Mouse (Mus musculus): ENCODE data around the gene Kcnj10. TPM values are rescaled to one million over a fixed set of nuclear protein-coding genes. Genes with fewer than 3 reads are reported as not detected.

Gene Kcnj10
- polyA plus RNA-seq, 1 experiment from 2014 or later = 3.5 TPM

- WGBS = 2% methylated on average over 62 of the region's 62 CpGs
- peak overlapping the region; percentile 62 for H3K9ac ChIP-seq (ENCODE audit: low read depth, low read length)
- H3K4me3 ChIP-seq (ENCODE audit: low read length) = peak overlapping the region; percentile 51
- peaks cover 23% of the 10 kb centered on the region for H3K4me1 ChIP-seq (ENCODE audit: control insufficient read depth, insufficient read depth, low read depth, low read length)
- no peaks in the 10 kb centered on the region for H3K27me3 ChIP-seq (replicated peaks; ENCODE audit: control insufficient read depth, insufficient read depth, low read length)
- peak overlapping the region; percentile 4 for H3K27ac ChIP-seq (ENCODE audit: low read depth, low read length)
- peaks cover 2% of the 10 kb centered on the region; the same call in 1 of the 2 replicates for H3K36me3 ChIP-seq (ENCODE audit: control insufficient read depth, insufficient read depth, low read length)
- ATAC-seq = no peak
- no peaks in the 10 kb centered on the region for H3K9me3 ChIP-seq (ENCODE audit: control insufficient read depth, low read length)
- H3K4me2 ChIP-seq (ENCODE audit: low read length) = peak overlapping the region; percentile 98
These were observed 35.9 kb downstream of the Kcnj10 start for GRCm38 (mm10) chr1:172376758-172377458.

- Histone ChIP-seq H3K36me3 (ENCODE audit: control insufficient read depth, insufficient read depth, low read length) (peaks cover 2% of the 10 kb centered on the region; the same call in 1 of the 2 replicates), H3K27me3 (replicated peaks; ENCODE audit: control insufficient read depth, insufficient read depth, low read length) (no peaks in the 10 kb centered on the region), H3K9me3 (ENCODE audit: control insufficient read depth, low read length) (no peaks in the 10 kb centered on the region), H3K27ac (ENCODE audit: low read depth, low read length) (no peak overlapping the region), H3K9ac (ENCODE audit: low read depth, low read length) (no peak overlapping the region), H3K4me3 (ENCODE audit: low read length) (no peak overlapping the region), H3K4me2 (ENCODE audit: low read length) (no peak overlapping the region), H3K4me1 (ENCODE audit: control insufficient read depth, insufficient read depth, low read depth, low read length) (peaks cover 23% of the 10 kb centered on the region)
- ATAC-seq = no peak
- 66% methylated on average over 10 of the region's 10 CpGs for WGBS
These were observed 39.1 kb downstream of the Kcnj10 start for GRCm38 (mm10) chr1:172380066-172380465.

- Histone ChIP-seq H3K27me3 (replicated peaks; ENCODE audit: control insufficient read depth, insufficient read depth, low read length) (no peaks in the 10 kb centered on the region), H3K9me3 (ENCODE audit: control insufficient read depth, low read length) (no peaks in the 10 kb centered on the region), H3K4me2 (ENCODE audit: low read length) (no peak overlapping the region), H3K4me1 (ENCODE audit: control insufficient read depth, insufficient read depth, low read depth, low read length) (peaks cover 19% of the 10 kb centered on the region), H3K9ac (ENCODE audit: low read depth, low read length) (no peak overlapping the region), H3K27ac (ENCODE audit: low read depth, low read length) (no peak overlapping the region), H3K36me3 (ENCODE audit: control insufficient read depth, insufficient read depth, low read length) (peaks cover 2% of the 10 kb centered on the region; the same call in 1 of the 2 replicates), H3K4me3 (ENCODE audit: low read length) (no peak overlapping the region)
- no peak for ATAC-seq
- WGBS = 97% methylated on average over 1 of the region's 1 CpGs
These were observed 41.1 kb downstream of the Kcnj10 start for GRCm38 (mm10) chr1:172382090-172382489.

- Histone ChIP-seq H3K9me3 (ENCODE audit: control insufficient read depth, low read length) (no peaks in the 10 kb centered on the region), H3K9ac (ENCODE audit: low read depth, low read length) (no peak overlapping the region), H3K4me1 (ENCODE audit: control insufficient read depth, insufficient read depth, low read depth, low read length) (peaks cover 6% of the 10 kb centered on the region), H3K27me3 (replicated peaks; ENCODE audit: control insufficient read depth, insufficient read depth, low read length) (no peaks in the 10 kb centered on the region), H3K4me3 (ENCODE audit: low read length) (no peak overlapping the region), H3K27ac (ENCODE audit: low read depth, low read length) (no peak overlapping the region), H3K36me3 (ENCODE audit: control insufficient read depth, insufficient read depth, low read length) (no peaks in the 10 kb centered on the region), H3K4me2 (ENCODE audit: low read length) (no peak overlapping the region)
- no peak for ATAC-seq
- WGBS = 65% methylated on average over 5 of the region's 5 CpGs
These were observed 46.2 kb downstream of the Kcnj10 start for GRCm38 (mm10) chr1:172387246-172387645.

GRCm38 (mm10) chr1:172390769-172391168 is 49.8 kb downstream of the Kcnj10 start:
- H3K9ac ChIP-seq (ENCODE audit: low read depth, low read length) = no peak overlapping the region
- no peaks in the 10 kb centered on the region for H3K36me3 ChIP-seq (ENCODE audit: control insufficient read depth, insufficient read depth, low read length)
- H3K27me3 ChIP-seq (replicated peaks; ENCODE audit: control insufficient read depth, insufficient read depth, low read length) = no peaks in the 10 kb centered on the region
- 63% methylated on average over 1 of the region's 1 CpGs for WGBS
- H3K9me3 ChIP-seq (ENCODE audit: control insufficient read depth, low read length) = no peaks in the 10 kb centered on the region
- H3K27ac ChIP-seq (ENCODE audit: low read depth, low read length) = no peak overlapping the region
- no peak overlapping the region for H3K4me3 ChIP-seq (ENCODE audit: low read length)
- H3K4me2 ChIP-seq (ENCODE audit: low read length) = no peak overlapping the region
- ATAC-seq = no peak
- H3K4me1 ChIP-seq (ENCODE audit: control insufficient read depth, insufficient read depth, low read depth, low read length) = peaks cover 8% of the 10 kb centered on the region

- no peaks in the 10 kb centered on the region for H3K36me3 ChIP-seq (ENCODE audit: control insufficient read depth, insufficient read depth, low read length)
- H3K9ac ChIP-seq (ENCODE audit: low read depth, low read length) = peak overlapping the region; percentile 51
- H3K4me1 ChIP-seq (ENCODE audit: control insufficient read depth, insufficient read depth, low read depth, low read length) = peaks cover 8% of the 10 kb centered on the region
- peak; percentile 61 for ATAC-seq
- no peak overlapping the region; the same call in 1 of the 2 replicates for H3K4me3 ChIP-seq (ENCODE audit: low read length)
- WGBS = 15% methylated on average over 20 of the region's 20 CpGs
- peak overlapping the region; percentile 48 for H3K4me2 ChIP-seq (ENCODE audit: low read length)
- no peaks in the 10 kb centered on the region for H3K9me3 ChIP-seq (ENCODE audit: control insufficient read depth, low read length)
- no peak overlapping the region for H3K27ac ChIP-seq (ENCODE audit: low read depth, low read length)
- H3K27me3 ChIP-seq (replicated peaks; ENCODE audit: control insufficient read depth, insufficient read depth, low read length) = no peaks in the 10 kb centered on the region
These were observed 51.0 kb downstream of the Kcnj10 start for GRCm38 (mm10) chr1:172391807-172392581.

GRCm38 (mm10) chr1:172392643-172393170 is 51.7 kb downstream of the Kcnj10 start:
- no peak overlapping the region for H3K9ac ChIP-seq (ENCODE audit: low read depth, low read length)
- H3K36me3 ChIP-seq (ENCODE audit: control insufficient read depth, insufficient read depth, low read length) = no peaks in the 10 kb centered on the region
- H3K9me3 ChIP-seq (ENCODE audit: control insufficient read depth, low read length) = no peaks in the 10 kb centered on the region
- 87% methylated on average over 2 of the region's 2 CpGs for WGBS
- H3K27ac ChIP-seq (ENCODE audit: low read depth, low read length) = no peak overlapping the region
- H3K27me3 ChIP-seq (replicated peaks; ENCODE audit: control insufficient read depth, insufficient read depth, low read length) = no peaks in the 10 kb centered on the region
- ATAC-seq = peak; percentile 40; the same call in 1 of the 2 replicates
- no peak overlapping the region for H3K4me3 ChIP-seq (ENCODE audit: low read length)
- H3K4me2 ChIP-seq (ENCODE audit: low read length) = no peak overlapping the region; the same call in 1 of the 2 replicates
- peaks cover 8% of the 10 kb centered on the region for H3K4me1 ChIP-seq (ENCODE audit: control insufficient read depth, insufficient read depth, low read depth, low read length)

- Histone ChIP-seq H3K4me2 (ENCODE audit: low read length) (no peak overlapping the region), H3K36me3 (ENCODE audit: control insufficient read depth, insufficient read depth, low read length) (no peaks in the 10 kb centered on the region), H3K27ac (ENCODE audit: low read depth, low read length) (no peak overlapping the region), H3K27me3 (replicated peaks; ENCODE audit: control insufficient read depth, insufficient read depth, low read length) (no peaks in the 10 kb centered on the region), H3K9me3 (ENCODE audit: control insufficient read depth, low read length) (no peaks in the 10 kb centered on the region), H3K4me3 (ENCODE audit: low read length) (no peak overlapping the region), H3K4me1 (ENCODE audit: control insufficient read depth, insufficient read depth, low read depth, low read length) (peaks cover 8% of the 10 kb centered on the region), H3K9ac (ENCODE audit: low read depth, low read length) (no peak overlapping the region)
- 61% methylated on average over 8 of the region's 8 CpGs for WGBS
- ATAC-seq = no peak
These were observed 52.7 kb downstream of the Kcnj10 start for GRCm38 (mm10) chr1:172393739-172394138.
